ENCODE assay signal across 8 mouse cellular contexts in genomic region chr12:102878031-102878823, GRCm38 (mm10). TPM values are rescaled to one million over a fixed set of nuclear protein-coding genes. Genes with fewer than 3 reads are reported as not detected.
DNase-seq lines count a peak whose midpoint lies in the region; ATAC-seq lines count a peak whose summit lies in the region.

Gene Btbd7, minus strand, starts transcription at chr12:102878471.

- DNase-seq in Muller cell, postnatal 12 days (ENCODE audit: inconsistent ontology term), result peak; percentile 98
- DNase-seq in cerebellum, adult 9-11 months, result peak; percentile 96
- peak; percentile 90 to 95 for DNase-seq in frontal cortex, postnatal 10 days (ENCODE audit: low spot score in 2 of 2)
- DNase-seq in layer of hippocampus, postnatal 14 days (ENCODE audit: low spot score in 2 of 2), result peak; percentile 94 to 96
- DNase-seq in lung, postnatal 14 days, result peak; percentile 99
- DNase-seq in retina, adult 2 months (ENCODE audit: low read depth, low spot score), result peak; percentile 89
- DNase-seq in thymus, postnatal 36 days, result peak; percentile 97 to 98

- peak within 1 kb of the TSS; percentile 97 for H3K9ac ChIP-seq in hindbrain, embryonic 12.5 days

- peaks cover 12% of the 10 kb centered on the region for H3K4me1 ChIP-seq in hindbrain, embryonic 12.5 days

- no peaks in the 10 kb centered on the region for H3K36me3 ChIP-seq in hindbrain, embryonic 12.5 days

- peak; percentile 97 for ATAC-seq in hindbrain, embryonic 12.5 days (ENCODE audit: low FRiP score)

- WGBS in hindbrain, embryonic 12.5 days, result under 1% methylated on average over 70 of the region's 95 CpGs

- peak within 1 kb of the TSS; percentile 92 for H3K4me3 ChIP-seq in hindbrain, embryonic 12.5 days

- H3K9me3 ChIP-seq in hindbrain, embryonic 12.5 days (replicated peaks), result no peaks in the 10 kb centered on the region

- peak within 1 kb of the TSS; percentile 97 for H3K27ac ChIP-seq in hindbrain, embryonic 12.5 days

- peak within 1 kb of the TSS; percentile 68 for H3K4me2 ChIP-seq in hindbrain, embryonic 12.5 days (replicated peaks)

- no peaks in the 10 kb centered on the region for H3K27me3 ChIP-seq in hindbrain, embryonic 12.5 days

RNA-seq across cellular contexts. Expression of gene Btbd7, which starts in this region (rescaled TPM):
- polyA plus RNA-seq in hindbrain, embryonic 12.5 days (2016; fragmentation: Nextera tagmentation; extraction: Ambion mirVana), result 27.5 and 27.9 TPM in 2 replicates
- 10 to 100 TPM; 18.0 to 20.5 TPM for total RNA-seq in layer of hippocampus, postnatal 14 days (2021)

Comparison
In these comparisons a context has a peak if more than half of its experiments do, and no peak if none do; other contexts are left out.
1. Peak in every context shown above with its lines: DNase-seq, ATAC-seq, H3K4me3 ChIP-seq and H3K27ac ChIP-seq.